Mouse (Mus musculus) liver, embryonic 14.5 days (tissue): ENCODE results near the gene Kifc1. TPM values are rescaled to one million over a fixed set of nuclear protein-coding genes. Genes with fewer than 3 reads are reported as not detected.

Experiments used
- ATAC-seq: fragments of 200-750 bp; cut with Nextera tagmentation; 2 replicates; pipeline ENCODE4 v1.8.0; 2017; ENCODE audit warnings: moderate number of reproducible peaks, mild to moderate bottlenecking, moderate library complexity; ENCODE audit not compliant: insufficient read depth
- DNase-seq, 3 experiments: peaks; one replicate each; pipeline ENCODE4 v3.0.0-alpha.2; 2012 to 2013; ENCODE audit warnings: low read depth in 3 of 3, low spot score in 3 of 3
- H3K27ac ChIP-seq: fragments of 300-500 bp; sonication (generic); 2 replicates; pipeline ENCODE4 v1.5.1; 2014; ENCODE audit warnings: moderate library complexity, mild to moderate bottlenecking, control low read depth, inconsistent platforms
- H3K27me3 ChIP-seq: fragments of 300-500 bp; sonication (generic); 2 replicates; pipeline ENCODE4 v1.6.1; 2014; ENCODE audit warnings: mild to moderate bottlenecking, low read length, moderate library complexity; ENCODE audit not compliant: control insufficient read depth, insufficient read depth
- H3K36me3 ChIP-seq: fragments of 300-500 bp; sonication (generic); replicated peaks from 2 replicates; pipeline ENCODE4 v1.6.1; 2014; ENCODE audit warnings: low read depth; ENCODE audit not compliant: control insufficient read depth, insufficient read depth
- H3K4me1 ChIP-seq, 2 experiments: fragments of 200-500 bp in 1 of 2; fragments of 300-500 bp in 1 of 2; sonication (generic) in 1 of 2; replicated peaks; 2 replicates each; pipeline ENCODE4 v1.6.1; 2012 to 2014; ENCODE audit warnings: antibody characterized with exemption in 1 of 2, inconsistent platforms in 1 of 2, low read length in 1 of 2; ENCODE audit not compliant: control insufficient read depth in 2 of 2, insufficient read depth in 2 of 2
- H3K4me2 ChIP-seq: fragments of 300-500 bp; sonication (generic); 2 replicates; pipeline ENCODE4 v1.6.1; 2014; ENCODE audit warnings: low read depth, mild to moderate bottlenecking, control low read depth, moderate library complexity
- H3K4me3 ChIP-seq, 2 experiments: fragments of 200-500 bp in 1 of 2; fragments of 300-500 bp in 1 of 2; sonication (generic) in 1 of 2; 2 replicates each; pipeline ENCODE4 v1.5.1; 2012 to 2014; ENCODE audit warnings: low read depth in 2 of 2, low read length in 2 of 2, mild to moderate bottlenecking in 2 of 2, control low read depth in 1 of 2, inconsistent platforms in 1 of 2, moderate library complexity in 1 of 2; ENCODE audit not compliant: insufficient read depth in 1 of 2
- H3K9ac ChIP-seq: fragments of 300-500 bp; sonication (generic); replicated peaks from 2 replicates; pipeline ENCODE4 v1.6.1; 2014; ENCODE audit warnings: mild to moderate bottlenecking, control low read depth, moderate library complexity
- H3K9me3 ChIP-seq: fragments of 300-500 bp; sonication (generic); 2 replicates; pipeline ENCODE4 v1.6.1; 2016; ENCODE audit warnings: low read length, mixed read lengths; ENCODE audit not compliant: control insufficient read depth
- CTCF ChIP-seq: IDR thresholded peaks from 2 replicates; pipeline ENCODE4 v1.5.1; 2016; ENCODE audit warnings: antibody characterized with exemption, low read depth, control low read depth
- EP300 ChIP-seq: IDR thresholded peaks from 2 replicates; pipeline ENCODE4 v1.6.1; 2016; ENCODE audit warnings: antibody characterized with exemption, low read depth
- WGBS: fragments of 180-500 bp; shearing (Covaris S2); extraction: QIAGEN DNeasy Blood & Tissue Kit; methylation state at CpG from one replicate; pipeline ENCODE4 v1.1.7; 2014; ENCODE audit not compliant: insufficient replicate concordance; 5-methylcytosine and 5-hydroxymethylcytosine counted together
- polyA plus RNA-seq, 2 experiments: library from polyadenylated mRNA; depleted of rRNA in 1 of 2; stranded (reverse) in 1 of 2; unstranded in 1 of 2; fragments of >200 nt; fragmentation: Nextera tagmentation in 1 of 2; extraction: Ambion mirVana in 1 of 2; gene quantifications; 2 replicates each; pipeline versions ENCODE4 v1.2.1 to v1.2.3; 2012 to 2014

Gene Kifc1
- polyA plus RNA-seq (2012; rRNA removed): 37.2 and 40.8 TPM in 2 replicates
- 7.2 and 7.9 TPM in 2 replicates for polyA plus RNA-seq (2014; fragmentation: Nextera tagmentation; extraction: Ambion mirVana)

- ATAC-seq: peak; percentile 96
- WGBS: under 1% methylated on average over 49 of the region's 49 CpGs
- Histone ChIP-seq H3K4me3 (peak within 1 kb of the TSS; percentile 83 to 85), H3K27me3 (no peaks in the 10 kb centered on the region), H3K9me3 (no peaks in the 10 kb centered on the region), H3K36me3 (peaks cover 14% of the 10 kb centered on the region), H3K4me2 (peak within 1 kb of the TSS; percentile 91), H3K4me1 (peaks cover 10 to 15% of the 10 kb centered on the region in 2 experiments), H3K9ac (peak within 1 kb of the TSS; percentile 95), H3K27ac (peak within 1 kb of the TSS; percentile 69)
- TF ChIP-seq CTCF (peak; percentile 100), EP300 (no peak; the same call in 1 of the 2 replicates)
- DNase-seq: peak; percentile 98 to 99 (median 99)
These were observed at the start of gene Kifc1 for GRCm38 (mm10) chr17:33890533-33891059. TSS of gene Kifc1 (minus strand) at chr17:33890661.

GRCm38 (mm10) chr17:33938783-33939182 is 48.3 kb upstream of the Kifc1 start:
- H3K27me3 ChIP-seq: no peaks in the 10 kb centered on the region
- TF ChIP-seq CTCF: no peak
- no peak for TF ChIP-seq EP300
- H3K4me2 ChIP-seq: peak overlapping the region; percentile 77
- peaks cover 5 to 12% of the 10 kb centered on the region in 2 experiments; a peak in 3 of 4 replicates for H3K4me1 ChIP-seq
- no peaks in the 10 kb centered on the region for H3K9me3 ChIP-seq
- WGBS: 69% methylated on average over 11 of the region's 11 CpGs
- H3K36me3 ChIP-seq: no peaks in the 10 kb centered on the region; the same call in none of the 2 replicates
- H3K4me3 ChIP-seq: peak overlapping the region; percentile 97 to 99; a peak in 3 of 4 replicates
- H3K9ac ChIP-seq: peak overlapping the region; percentile 23; the same call in 1 of the 2 replicates
- ATAC-seq (no peak), DNase-seq (no peak)
- no peak overlapping the region for H3K27ac ChIP-seq

DNA sequence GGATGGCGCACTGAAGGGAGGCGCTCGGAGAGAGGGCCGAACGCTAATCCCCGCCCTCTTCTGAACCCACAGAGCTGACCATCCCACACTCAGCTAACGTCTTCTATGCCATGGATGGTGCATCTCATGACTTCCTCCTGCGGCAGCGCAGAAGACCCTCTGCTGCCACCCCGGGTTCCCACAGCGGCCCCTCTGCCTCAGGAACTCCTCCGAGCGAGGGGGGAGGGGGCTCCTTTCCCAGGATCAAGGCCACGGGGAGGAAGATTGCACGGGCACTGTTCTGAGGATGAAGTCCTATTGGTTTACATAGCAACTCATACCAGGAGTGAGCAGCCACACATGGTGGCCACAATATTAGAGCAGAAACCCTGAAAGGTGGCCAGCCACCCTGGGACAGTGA is 46.5 kb upstream of the Kifc1 start:
- Histone ChIP-seq H3K36me3 (peaks cover 2% of the 10 kb centered on the region), H3K9ac (no peak overlapping the region), H3K27me3 (no peaks in the 10 kb centered on the region), H3K4me2 (no peak overlapping the region), H3K4me3 (no peak overlapping the region), H3K4me1 (peaks cover 5 to 12% of the 10 kb centered on the region in 2 experiments; a peak in 3 of 4 replicates), H3K9me3 (no peaks in the 10 kb centered on the region), H3K27ac (no peak overlapping the region)
- WGBS: 78% methylated on average over 15 of the region's 15 CpGs
- no peak for DNase-seq
- no peak for TF ChIP-seq EP300
- TF ChIP-seq CTCF: no peak
- ATAC-seq: no peak

- TF ChIP-seq CTCF: no peak
- TF ChIP-seq EP300: no peak
- H3K4me1 ChIP-seq: peaks cover 3 to 8% of the 10 kb centered on the region in 2 experiments; a peak in 3 of 4 replicates
- no peak overlapping the region for H3K4me3 ChIP-seq
- DNase-seq (no peak), ATAC-seq (no peak)
- H3K9me3 ChIP-seq: no peaks in the 10 kb centered on the region
- no peak overlapping the region for H3K4me2 ChIP-seq
- H3K9ac ChIP-seq: no peak overlapping the region
- no peaks in the 10 kb centered on the region for H3K27me3 ChIP-seq
- H3K36me3 ChIP-seq: peaks cover 2% of the 10 kb centered on the region
- WGBS: 81% methylated on average over 21 of the region's 21 CpGs
- no peak overlapping the region for H3K27ac ChIP-seq
These were observed 45.1 kb upstream of the Kifc1 start for GRCm38 (mm10) chr17:33935422-33936055.

DNA sequence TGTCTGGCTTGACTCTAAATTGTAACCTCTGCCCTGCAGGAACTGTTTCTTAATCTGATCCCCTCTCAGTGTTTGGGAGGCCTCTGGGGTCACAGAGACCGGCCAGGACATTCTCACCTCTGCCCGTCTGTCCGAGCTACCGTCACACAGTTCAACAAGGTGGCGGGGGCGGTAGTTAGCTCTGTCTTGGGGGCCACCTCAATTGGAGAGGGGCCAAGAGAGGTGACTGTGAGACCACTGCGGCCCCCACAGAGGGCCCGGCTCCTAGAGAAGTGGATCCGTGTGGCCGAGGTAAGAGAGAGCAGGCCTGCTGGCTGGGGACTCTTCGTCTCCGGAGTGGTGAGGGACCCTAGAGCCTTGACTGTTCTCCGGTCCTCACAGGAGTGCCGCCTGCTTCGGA is 42.5 kb upstream of the Kifc1 start:
- DNase-seq (no peak), ATAC-seq (no peak)
- H3K9me3 ChIP-seq: no peaks in the 10 kb centered on the region
- H3K27me3 ChIP-seq: no peaks in the 10 kb centered on the region
- no peak for TF ChIP-seq CTCF
- no peak for TF ChIP-seq EP300
- H3K27ac ChIP-seq: no peak overlapping the region
- no peak overlapping the region for H3K4me3 ChIP-seq
- 89% methylated on average over 15 of the region's 15 CpGs for WGBS
- H3K4me2 ChIP-seq: no peak overlapping the region
- H3K36me3 ChIP-seq: peaks cover 2% of the 10 kb centered on the region
- peaks cover 2 to 3% of the 10 kb centered on the region in 2 experiments; a peak in 2 of 4 replicates for H3K4me1 ChIP-seq
- H3K9ac ChIP-seq: 0 out of 2 replicates have a peak overlapping the region, but pooled peaks have one; percentile 23
